Mouse (Mus musculus): ENCODE measurements around the gene Cyba. TPM values are rescaled to one million over a fixed set of nuclear protein-coding genes. Genes with fewer than 3 reads are reported as not detected.

Cyba gene
- 676 and 930 TPM in 2 replicates for polyA plus RNA-seq (2012)

DNA sequence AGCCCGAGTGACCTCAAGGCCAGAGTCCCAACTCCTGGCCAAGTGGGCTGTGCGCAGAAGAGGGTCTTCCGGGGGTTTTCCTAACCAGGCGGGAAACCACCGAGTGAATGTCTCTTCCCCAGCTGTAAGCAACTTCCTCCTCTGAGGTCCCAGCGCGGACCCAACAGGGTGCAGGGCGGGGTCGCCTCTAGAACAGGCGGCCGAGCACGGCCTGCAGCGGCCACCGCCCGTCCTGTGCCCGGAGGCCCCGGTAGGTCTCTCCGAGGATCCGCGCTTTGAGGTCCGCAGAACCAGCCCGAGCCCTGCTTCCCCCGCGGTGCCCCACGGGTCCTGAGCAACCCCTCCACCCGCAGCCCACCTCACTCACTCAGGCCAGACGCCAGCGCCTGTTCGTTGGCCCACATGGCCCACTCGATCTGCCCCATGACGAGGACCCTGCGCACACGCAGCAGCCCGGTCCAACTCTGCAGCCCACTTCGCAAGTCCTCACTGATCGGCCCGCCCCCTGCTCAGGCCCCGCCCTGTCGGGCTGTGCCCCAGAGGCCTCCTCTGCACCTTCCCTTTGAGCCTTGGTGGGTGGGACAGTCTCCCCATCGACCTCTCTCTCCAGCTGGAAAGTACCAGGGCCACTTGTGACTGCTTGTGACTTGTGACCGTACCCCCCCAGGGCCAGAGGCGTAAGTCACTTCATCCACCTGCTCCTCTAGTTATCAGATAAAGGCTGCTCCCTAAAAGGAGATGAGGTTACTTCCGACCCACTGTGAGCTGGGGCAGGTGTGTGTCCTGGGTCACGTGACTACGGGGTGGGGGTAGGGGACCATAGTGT is at the start of gene Cyba:
Cyba (minus strand) TSS at position 488 of the 826 bp plus-strand sequence.

GRCm38 (mm10) chr8:122475580-122476320 is 43.0 kb upstream of the Cyba start, which contains the start of the genes Rnf166 and Ctu2:
Rnf166 (minus strand) TSS chr8:122476064.
Ctu2 (plus strand) TSS chr8:122476143.

DNA sequence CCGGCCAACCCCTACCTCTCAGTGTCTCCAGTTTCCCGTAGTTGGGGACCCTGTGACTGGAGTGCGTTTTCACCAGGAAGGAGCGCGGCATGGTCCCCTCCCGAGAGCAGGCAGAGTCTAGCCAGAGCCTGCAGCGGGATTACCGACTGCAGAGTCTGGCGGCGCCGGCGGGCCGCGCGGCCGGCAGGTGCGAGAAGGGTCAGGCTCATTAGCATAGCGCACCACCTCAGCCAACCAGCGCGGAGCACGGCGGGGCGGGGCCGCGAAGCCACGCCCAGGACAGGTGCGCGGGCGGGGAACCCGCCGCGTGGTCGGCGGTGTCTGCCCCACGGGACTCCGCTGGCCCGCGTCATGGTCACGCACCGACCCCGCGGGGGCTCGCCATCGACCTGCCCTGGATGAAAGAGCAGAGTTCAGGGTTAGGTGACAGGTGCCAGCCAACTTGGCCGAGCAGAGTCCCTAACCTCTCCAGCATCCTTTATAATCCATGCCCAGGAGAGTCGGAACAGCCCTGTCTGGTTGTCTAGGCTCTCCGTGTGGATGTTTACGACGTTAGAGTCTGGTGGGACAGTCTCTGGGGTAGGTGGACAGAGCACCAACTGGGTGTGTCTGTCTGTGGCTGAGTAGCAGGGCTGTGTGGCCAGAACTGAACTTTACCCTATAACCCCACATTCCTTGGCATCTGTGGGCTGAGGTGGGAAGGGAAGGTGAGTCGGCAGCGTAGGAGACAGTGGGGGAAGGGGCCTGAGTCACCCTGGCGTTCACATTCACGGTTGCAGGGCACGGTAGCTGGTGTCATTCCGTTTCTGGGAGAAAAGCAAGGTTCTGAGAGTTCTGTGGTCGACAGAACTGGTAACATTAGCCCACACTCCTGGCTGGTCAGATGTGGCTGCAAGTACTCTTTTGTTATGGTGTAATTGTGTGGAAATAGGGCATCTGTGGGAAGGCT is 28.1 kb upstream of the Cyba start, which contains the start of gene Snai3:
Snai3 (minus strand) TSS at position 210 of the 949 bp plus-strand sequence.

GRCm38 (mm10) chr8:122443262-122444006 is 10.7 kb upstream of the Cyba start, which contains the start of gene Mvd:
Mvd (minus strand) TSS chr8:122443422.

DNA sequence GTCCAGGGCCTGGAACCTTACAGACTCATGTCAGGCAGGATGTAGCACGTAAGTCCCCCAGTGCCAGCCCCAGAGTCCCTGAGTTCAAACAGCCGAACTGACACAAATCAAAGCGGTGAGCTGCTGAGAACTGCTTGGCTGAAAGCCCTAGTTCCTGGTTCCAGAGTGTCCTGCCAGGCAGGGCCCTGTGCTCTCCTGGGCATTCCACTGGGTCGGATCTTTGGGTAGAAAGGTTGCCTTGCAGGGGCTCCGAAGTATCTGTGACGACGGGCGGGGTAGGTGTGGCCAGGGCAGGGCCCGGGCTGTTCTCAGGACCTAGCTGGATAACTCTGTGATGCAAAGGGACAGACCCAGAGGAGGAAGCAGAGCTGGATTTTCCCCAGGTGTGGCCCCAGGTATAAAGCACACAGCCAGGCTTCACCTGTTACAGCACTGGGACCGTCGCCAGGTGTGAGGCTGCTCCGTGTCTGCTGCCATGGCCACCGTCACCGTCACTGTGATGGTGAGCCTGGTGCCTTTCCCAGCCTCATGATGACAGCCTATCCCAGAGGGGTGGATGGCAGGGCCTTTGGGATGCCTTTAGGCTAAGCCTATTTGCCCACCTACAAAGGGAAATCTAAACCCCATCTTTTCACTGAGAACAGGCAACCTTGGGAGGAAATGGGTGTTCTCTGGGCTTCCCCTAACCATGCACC is 11.2 kb downstream of the Cyba start, which contains the start of gene Il17c:
Il17c (plus strand) TSS at position 645 of the 695 bp plus-strand sequence.

DNA sequence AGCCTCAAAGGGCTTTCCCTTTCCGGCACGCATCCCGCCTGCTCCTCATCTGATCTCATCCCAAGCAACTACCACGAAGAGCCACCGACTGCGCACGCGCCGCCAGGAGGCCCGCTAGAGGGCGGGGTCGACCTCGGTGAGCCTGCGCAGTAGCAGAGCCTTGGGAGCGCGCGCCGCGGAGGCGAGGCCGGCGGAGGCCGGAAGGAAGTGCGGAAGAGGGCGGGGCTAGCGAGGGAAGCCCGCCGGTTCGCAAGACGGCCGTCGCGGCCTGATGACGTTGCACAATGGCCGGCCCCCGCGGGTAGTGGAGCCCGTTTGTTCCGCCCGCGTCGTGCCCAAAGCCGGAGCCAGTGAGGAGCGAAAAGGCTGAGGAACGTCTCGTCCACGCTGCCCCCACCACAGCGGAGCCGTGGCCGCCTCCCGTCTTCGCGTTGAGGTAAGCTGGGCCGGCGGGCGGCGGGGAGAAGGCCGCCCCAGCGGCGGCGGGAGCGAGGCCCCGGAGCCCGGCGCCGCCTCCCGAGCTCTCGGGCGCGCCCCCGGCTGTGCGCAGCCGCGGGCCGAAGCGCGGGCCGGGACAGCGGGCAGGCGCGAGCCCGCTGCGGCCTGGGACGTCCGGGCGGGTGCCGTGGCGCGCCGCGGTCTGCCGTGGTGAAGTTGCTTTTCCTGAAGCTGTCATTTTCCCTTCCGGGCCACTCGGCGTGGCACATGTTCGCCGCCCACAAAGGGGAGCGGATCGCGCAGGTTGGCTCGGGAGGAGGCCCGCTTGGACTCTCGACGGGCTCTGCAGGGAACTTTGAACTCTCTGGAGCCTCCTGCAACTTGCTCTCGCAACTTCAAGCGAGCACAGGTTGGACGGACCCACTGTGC is 56.1 kb downstream of the Cyba start, which contains the start of gene Zc3h18:
Zc3h18 (plus strand) TSS at position 245 of the 867 bp plus-strand sequence.

Other genes with a start within 250 kb of the Cyba start
- 410 and 679 TPM in 2 replicates for gene Zfpm1, start 150.8 kb downstream of the Cyba start, polyA plus RNA-seq (2012)
- 0.05 TPM in 1 of 2 replicates, not detected in the other for gene Trhr2, start 72.2 kb downstream of the Cyba start, polyA plus RNA-seq (2012)
- 119 and 172 TPM in 2 replicates for gene Zc3h18, start 56.3 kb downstream of the Cyba start, polyA plus RNA-seq (2012)
- 0.98 and 1.5 TPM in 2 replicates for gene Il17c, start 10.9 kb downstream of the Cyba start, polyA plus RNA-seq (2012)
- 8.7 and 10.5 TPM in 2 replicates for gene Mvd, start 10.5 kb upstream of the Cyba start, polyA plus RNA-seq (2012)
- 0.22 TPM in 2 replicates for gene Snai3, start 27.8 kb upstream of the Cyba start, polyA plus RNA-seq (2012)
- gene Rnf166, start 43.1 kb upstream of the Cyba start, polyA plus RNA-seq (2012) = 72.3 and 82.1 TPM in 2 replicates
- gene Ctu2, start 43.2 kb upstream of the Cyba start, polyA plus RNA-seq (2012) = 26.0 and 31.1 TPM in 2 replicates
- 76.7 and 90.2 TPM in 2 replicates for gene Piezo1, start 118.4 kb upstream of the Cyba start, polyA plus RNA-seq (2012)
- gene Cdt1, start 135.1 kb upstream of the Cyba start, polyA plus RNA-seq (2012) = 400 and 435 TPM in 2 replicates
- gene Aprt, start 144.0 kb upstream of the Cyba start, polyA plus RNA-seq (2012) = 259 and 276 TPM in 2 replicates
- 23.7 and 36.9 TPM in 2 replicates for gene Galns, start 178.5 kb upstream of the Cyba start, polyA plus RNA-seq (2012)
- 0.58 and 1.0 TPM in 2 replicates for gene Trappc2l, start 178.7 kb upstream of the Cyba start, polyA plus RNA-seq (2012)
- 0.07 TPM in 1 of 2 replicates, not detected in the other for gene Pabpn1l, start 189.8 kb upstream of the Cyba start, polyA plus RNA-seq (2012)

All from megakaryocyte-erythroid progenitor cell, adult 5 weeks (primary cell).